Mouse (Mus musculus) 3134 (cell line): Measurements from ENCODE around the gene Bcl9l.

Source experiments
- DNase-seq: peaks from one replicate; pipeline ENCODE4 v3.0.0-alpha.2; 2011; ENCODE audit warnings: low spot score; ENCODE audit not compliant: insufficient read length; ENCODE audit errors: extremely low read depth

Bcl9l gene

DNA sequence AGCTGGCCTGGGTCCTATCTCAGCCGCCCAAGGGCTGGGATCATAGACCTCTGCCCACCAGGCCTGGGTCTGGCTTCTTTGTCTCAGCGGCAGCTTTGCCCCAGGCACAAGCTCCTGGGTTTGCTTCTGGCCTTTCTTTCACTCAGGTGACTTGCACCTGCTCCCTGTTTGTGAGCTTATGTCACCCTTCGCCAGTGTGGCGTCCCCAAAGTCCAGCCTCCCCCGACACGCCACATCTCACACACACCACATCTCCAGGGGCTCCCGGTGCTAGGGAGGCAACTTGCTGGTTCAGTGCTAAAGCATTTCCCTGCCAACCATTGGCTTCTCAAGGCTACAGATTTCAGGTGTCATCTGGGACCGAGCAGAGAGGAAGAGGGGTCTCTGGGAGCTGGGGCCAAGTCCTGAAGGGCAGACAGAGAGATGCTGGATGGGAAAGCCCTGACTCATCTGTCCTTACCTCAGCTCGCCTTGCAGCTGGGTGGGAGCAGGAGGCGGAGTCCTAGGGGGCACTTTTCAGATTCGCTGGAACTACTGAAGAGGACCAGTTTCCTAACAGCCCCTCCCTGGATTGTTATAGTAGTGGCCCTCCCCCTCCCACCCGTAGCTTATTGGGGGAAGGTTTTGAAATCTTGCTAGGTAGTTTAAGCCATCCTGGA lies 14.3 kb downstream of the Bcl9l start:
- no peak for DNase-seq

GRCm38 (mm10) chr9:44497624-44498377 lies 15.2 kb downstream of the Bcl9l start:
- DNase-seq = peak; percentile 86

DNA sequence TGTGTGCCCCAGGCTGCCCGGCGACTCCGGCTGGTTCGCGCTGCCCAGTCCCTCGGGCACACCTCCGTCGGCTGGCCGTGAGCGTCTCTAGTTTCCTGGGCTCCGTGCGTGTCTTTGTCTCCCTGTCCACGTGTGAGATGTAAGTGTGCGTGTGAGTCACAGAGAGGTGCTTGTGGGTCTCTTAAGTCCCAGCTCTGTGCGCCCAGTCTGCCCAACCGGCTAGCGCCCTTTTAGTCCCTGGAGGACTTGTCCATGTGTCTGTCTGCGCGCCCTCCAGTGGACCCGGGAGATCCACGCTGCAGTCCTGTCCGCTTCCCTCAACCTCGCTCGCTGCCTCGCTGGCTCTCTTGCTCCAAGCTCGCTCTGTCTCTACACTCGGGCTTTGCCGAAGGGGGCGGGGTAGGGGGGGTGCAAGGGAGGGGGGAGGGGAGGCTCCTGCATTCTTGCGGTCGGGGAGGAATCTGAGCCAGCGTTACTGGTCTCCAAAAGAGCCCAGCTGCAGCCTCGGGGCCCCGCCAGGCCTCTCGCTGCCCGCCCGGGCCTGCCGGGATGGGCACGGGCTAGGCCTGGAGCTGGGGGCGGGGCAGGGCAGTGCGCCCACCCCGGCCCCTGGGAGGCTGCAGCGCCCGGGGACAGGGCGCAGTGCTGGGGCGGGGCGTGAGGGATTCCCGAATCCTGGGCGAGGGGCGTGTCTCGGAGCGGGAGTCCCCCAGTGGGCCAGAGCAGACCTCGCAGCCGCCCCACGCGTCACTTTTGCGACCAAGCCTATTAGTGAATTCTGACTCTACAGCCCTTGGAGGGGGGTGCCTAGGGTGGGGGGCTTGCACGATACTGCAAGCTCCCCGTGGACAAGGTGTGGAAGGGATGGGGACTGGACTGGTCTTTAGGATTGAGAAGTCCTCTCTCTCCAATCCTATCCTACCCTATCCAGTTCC lies 16.1 kb downstream of the Bcl9l start:
- peak; percentile 97 for DNase-seq

DNA sequence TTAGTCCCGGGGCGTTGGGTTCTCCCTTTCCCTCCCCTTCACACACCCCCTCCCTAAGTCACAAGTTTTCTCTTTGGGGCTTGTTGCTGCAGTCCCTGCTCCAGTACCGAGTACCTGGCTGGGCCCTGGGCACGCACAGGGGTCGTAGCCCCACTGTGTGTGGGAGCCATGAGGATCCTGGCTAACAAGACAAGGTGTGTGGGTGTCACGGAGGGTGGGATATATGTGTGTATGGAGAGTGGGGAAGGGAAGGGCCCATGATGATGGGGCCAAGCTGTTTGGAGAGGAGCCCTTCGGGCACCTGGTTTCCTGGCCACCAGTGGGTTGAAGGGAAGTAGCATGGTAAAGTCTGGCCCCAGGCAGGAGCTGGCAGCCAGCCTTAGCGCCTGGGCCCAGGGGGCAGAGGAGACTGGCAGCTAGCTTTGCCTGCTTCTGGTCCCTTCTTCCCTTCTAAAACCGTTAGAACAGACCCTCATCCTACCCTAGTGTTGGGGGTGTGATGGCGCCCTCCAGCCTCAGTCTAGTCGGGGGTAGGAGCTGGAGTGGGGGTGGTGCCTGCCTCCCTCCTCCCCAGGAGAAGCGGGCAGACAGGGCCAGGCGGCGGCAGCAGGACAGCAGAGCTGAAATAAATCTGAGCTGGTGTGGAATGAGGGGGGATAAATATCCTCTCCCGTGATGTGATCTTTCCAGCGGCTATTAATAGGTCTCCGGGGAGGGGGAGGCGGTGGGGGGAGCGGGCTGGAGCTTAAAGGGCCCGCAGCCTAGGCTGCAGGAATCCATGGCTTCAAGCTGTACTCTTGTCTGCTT lies 16.9 kb downstream of the Bcl9l start:
- DNase-seq = peak; percentile 86

DNA sequence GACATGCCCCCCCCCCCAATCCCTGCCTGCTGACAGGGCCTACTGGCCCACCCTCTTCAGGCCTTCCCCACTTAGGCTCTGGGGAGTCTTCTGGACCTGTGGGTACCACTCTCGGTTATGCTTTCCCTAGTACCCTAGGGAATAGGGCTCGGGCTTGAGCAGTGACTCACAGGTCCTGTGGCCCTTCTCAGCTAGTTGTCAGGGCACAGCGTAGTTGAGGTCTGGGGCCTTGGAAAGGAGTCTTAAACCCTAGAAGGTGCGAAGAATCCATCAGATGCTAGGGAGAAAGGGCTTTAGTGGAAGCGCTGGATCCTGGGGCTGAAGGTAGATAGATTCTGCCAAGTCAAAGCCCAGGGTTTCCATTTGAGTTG lies 17.5 kb downstream of the Bcl9l start:
- DNase-seq = no peak

GRCm38 (mm10) chr9:44500638-44501175 lies 18.1 kb downstream of the Bcl9l start:
- DNase-seq = no peak

GRCm38 (mm10) chr9:44501206-44501879 lies 18.7 kb downstream of the Bcl9l start:
- DNase-seq = peak; percentile 65

- DNase-seq = peak; percentile 66
Observed at GRCm38 (mm10) chr9:44502006-44502405, 19.4 kb downstream of the Bcl9l start.

DNA sequence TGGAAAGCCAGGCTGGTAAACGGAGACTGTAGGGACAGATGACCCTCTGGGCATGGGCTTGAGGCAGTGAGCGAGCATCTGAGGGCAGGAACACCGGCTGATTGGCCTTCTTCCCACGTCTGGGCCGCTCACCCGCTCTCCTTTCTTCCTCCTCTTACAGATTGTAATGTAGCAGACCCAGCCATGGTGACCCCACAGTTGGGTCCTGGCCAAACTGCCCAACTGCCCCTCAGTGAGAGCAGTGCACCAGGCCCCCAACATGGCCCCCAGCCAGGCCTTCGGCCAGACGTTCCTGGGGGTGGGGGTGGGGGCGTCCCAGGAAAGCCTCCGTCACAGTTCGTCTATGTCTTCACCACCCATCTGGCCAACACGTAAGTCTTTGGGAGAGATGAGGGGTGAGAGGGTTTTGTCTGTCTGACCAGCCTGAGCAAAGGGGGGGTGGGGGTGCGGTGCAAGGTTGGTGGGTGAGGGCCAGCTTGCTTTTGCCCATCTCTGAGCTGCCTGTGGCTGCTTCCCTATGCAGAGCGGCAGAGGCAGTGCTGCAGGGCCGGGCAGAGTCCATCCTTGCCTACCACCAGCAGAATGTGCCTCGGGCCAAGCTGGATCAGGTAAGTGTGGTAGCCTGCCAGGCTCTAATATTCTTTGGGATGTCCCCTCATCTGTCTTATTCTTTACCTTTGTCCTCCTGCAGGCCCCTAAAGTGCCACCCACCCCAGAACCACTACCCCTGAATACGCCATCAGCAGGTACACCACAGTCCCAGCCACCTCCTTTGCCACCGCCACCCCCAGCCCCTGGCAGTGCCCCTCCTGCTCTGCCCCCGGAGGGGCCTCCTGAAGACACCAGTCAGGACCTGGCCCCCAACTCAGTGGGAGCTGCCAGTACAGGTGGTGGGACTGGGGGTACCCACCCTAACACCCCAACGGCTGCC lies 22.5 kb downstream of the Bcl9l start:
- no peak for DNase-seq

- no peak for DNase-seq
Observed at GRCm38 (mm10) chr9:44505824-44506467, 23.3 kb downstream of the Bcl9l start.

GRCm38 (mm10) chr9:44506566-44506965 lies 23.9 kb downstream of the Bcl9l start:
- DNase-seq = no peak

DNA sequence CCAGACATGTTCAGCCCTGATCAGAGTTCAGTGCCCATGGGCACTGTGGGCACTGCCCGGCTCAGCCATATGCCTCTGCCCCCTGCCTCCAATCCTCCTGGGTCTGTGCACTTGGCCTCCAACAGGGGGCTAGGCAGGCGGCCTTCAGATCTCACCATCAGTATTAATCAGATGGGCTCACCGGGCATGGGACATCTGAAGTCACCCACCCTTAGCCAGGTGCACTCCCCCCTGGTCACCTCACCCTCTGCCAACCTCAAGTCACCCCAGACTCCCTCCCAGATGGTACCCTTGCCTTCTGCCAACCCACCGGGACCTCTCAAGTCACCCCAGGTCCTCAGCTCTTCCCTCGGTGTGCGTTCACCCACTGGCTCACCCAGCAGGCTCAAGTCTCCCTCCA lies 24.7 kb downstream of the Bcl9l start:
- DNase-seq = no peak

DNA sequence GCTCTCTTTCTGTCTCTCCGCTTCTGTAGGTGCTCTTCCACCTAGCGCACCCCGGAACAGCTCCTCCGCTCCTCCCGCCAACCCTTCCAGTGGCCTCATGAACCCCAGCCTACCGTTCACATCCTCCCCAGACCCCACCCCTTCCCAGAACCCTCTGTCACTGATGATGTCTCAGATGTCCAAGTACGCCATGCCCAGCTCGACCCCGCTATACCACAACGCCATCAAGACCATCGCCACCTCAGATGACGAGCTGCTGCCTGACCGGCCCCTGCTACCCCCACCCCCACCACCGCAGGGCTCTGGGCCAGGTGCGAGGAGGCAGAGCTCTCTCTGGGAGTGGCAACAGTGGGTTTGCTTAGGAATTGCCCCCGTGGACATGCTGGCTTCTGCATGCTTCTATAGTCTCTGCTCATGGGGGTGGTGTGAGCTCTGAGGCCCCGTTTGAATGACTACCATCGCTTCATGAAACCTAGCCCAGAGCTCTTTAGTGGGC lies 25.5 kb downstream of the Bcl9l start:
- DNase-seq = peak; percentile 24

DNA sequence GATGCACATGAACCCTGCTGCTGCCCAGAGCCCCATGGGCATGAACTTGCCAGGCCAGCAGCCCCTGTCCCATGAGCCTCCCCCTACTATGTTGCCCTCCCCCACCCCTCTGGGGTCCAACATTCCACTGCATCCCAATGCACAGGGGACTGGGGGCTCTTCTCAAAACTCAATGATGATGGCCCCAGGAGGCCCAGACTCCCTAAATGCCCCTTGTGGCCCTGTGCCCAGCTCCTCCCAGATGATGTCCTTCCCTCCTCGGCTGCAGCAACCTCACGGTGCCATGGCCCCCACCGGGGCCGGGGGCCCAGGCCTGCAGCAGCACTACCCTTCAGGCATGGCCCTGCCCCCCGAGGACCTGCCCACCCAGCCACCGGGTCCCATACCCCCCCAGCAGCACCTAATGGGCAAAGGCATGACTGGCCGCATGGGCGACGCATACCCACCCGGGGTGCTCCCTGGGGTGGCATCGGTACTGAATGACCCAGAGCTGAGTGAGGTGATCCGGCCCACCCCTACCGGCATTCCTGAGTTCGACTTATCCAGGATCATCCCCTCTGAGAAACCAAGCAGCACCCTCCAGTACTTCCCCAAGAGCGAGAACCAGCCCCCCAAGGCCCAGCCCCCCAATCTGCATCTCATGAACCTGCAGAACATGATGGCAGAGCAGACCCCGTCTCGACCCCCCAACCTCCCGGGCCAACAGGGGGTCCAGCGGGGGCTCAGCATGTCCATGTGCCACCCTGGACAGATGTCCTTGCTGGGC lies 26.3 kb downstream of the Bcl9l start:
- peak; percentile 16 for DNase-seq

GRCm38 (mm10) chr9:44509487-44510354 lies 27.1 kb downstream of the Bcl9l start:
- DNase-seq = peak; percentile 78

- no peak for DNase-seq
Observed at GRCm38 (mm10) chr9:44510355-44510871, 27.8 kb downstream of the Bcl9l start.
